Mouse (Mus musculus) midbrain, embryonic 14.5 days (tissue): Measurements from ENCODE around the gene 4930556J24Rik. TPM values are rescaled to one million over a fixed set of nuclear protein-coding genes. Genes with fewer than 3 reads are reported as not detected.

Experiments used
- ATAC-seq: fragments of 200-750 bp; cut with Nextera tagmentation; 2 replicates; pipeline ENCODE4 v1.8.0; 2017; ENCODE audit warnings: moderate number of reproducible peaks, moderate library complexity; ENCODE audit not compliant: low FRiP score, low TSS enrichment
- DNase-seq: peaks from one replicate; pipeline ENCODE4 v3.0.0-alpha.2; 2015
- H3K27ac ChIP-seq: fragments of 300-500 bp; sonication (generic); replicated peaks from 2 replicates; pipeline ENCODE4 v1.5.1; 2014; ENCODE audit warnings: mild to moderate bottlenecking, low read depth, low read length, moderate library complexity
- H3K27me3 ChIP-seq: fragments of 300-500 bp; sonication (generic); 2 replicates; pipeline ENCODE4 v1.6.1; 2014; ENCODE audit warnings: low read length, control low read depth, mixed read lengths; ENCODE audit not compliant: control insufficient read depth, insufficient read depth
- H3K36me3 ChIP-seq: fragments of 300-500 bp; sonication (generic); 2 replicates; pipeline ENCODE4 v1.6.1; 2014; ENCODE audit warnings: low read length, control low read depth; ENCODE audit not compliant: control insufficient read depth, insufficient read depth
- H3K4me1 ChIP-seq: fragments of 300-500 bp; sonication (generic); 2 replicates; pipeline ENCODE4 v1.6.1; 2014; ENCODE audit warnings: mild to moderate bottlenecking, antibody characterized with exemption, low read length, control low read depth; ENCODE audit not compliant: control insufficient read depth, insufficient read depth
- H3K4me2 ChIP-seq: fragments of 300-500 bp; sonication (generic); 2 replicates; pipeline ENCODE4 v1.6.1; 2014; ENCODE audit warnings: mild to moderate bottlenecking, low read length, moderate library complexity
- H3K4me3 ChIP-seq: fragments of 300-500 bp; sonication (generic); replicated peaks from 2 replicates; pipeline ENCODE4 v1.5.1; 2014; ENCODE audit warnings: low read depth, low read length
- H3K9ac ChIP-seq: fragments of 300-500 bp; sonication (generic); replicated peaks from 2 replicates; pipeline ENCODE4 v1.6.1; 2014; ENCODE audit warnings: mild to moderate bottlenecking, low read length, moderate library complexity
- H3K9me3 ChIP-seq: fragments of 300-500 bp; sonication (generic); 2 replicates; pipeline ENCODE4 v1.6.1; 2016; ENCODE audit warnings: low read length, control low read depth, mixed read lengths; ENCODE audit not compliant: control insufficient read depth
- WGBS: fragments of 180-500 bp; shearing (Covaris S2); extraction: QIAGEN DNeasy Blood & Tissue Kit; methylation state at CpG from one replicate; pipeline ENCODE4 v1.1.7; 2014; 5-methylcytosine and 5-hydroxymethylcytosine counted together
- polyA plus RNA-seq: library from polyadenylated mRNA; unstranded; fragments of >200 nt; fragmentation: Nextera tagmentation; extraction: Ambion mirVana; gene quantifications from 2 replicates; pipeline ENCODE4 v1.2.1, GENCODE M21; 2014

4930556J24Rik gene
- polyA plus RNA-seq, 1 experiment from 2014 or later: 0.24 TPM

- Histone ChIP-seq H3K4me2 (peak overlapping the region; percentile 45), H3K4me3 (peak overlapping the region; percentile 25), H3K27me3 (peaks cover 40% of the 10 kb centered on the region), H3K27ac (no peak overlapping the region), H3K9ac (no peak overlapping the region), H3K4me1 (0 out of 2 replicates have a peak, but pooled peaks cover 2% of the 10 kb centered on the region), H3K36me3 (no peaks in the 10 kb centered on the region), H3K9me3 (no peaks in the 10 kb centered on the region)
- ATAC-seq (no peak), DNase-seq (peak; percentile 48)
- WGBS: 7% methylated on average over 66 of the region's 66 CpGs
These were observed 21.6 kb upstream of the 4930556J24Rik start for GRCm38 (mm10) chr11:3997978-3998720.

- WGBS: 83% methylated on average over 3 of the region's 3 CpGs
- no peak overlapping the region for H3K27ac ChIP-seq
- H3K9me3 ChIP-seq: no peaks in the 10 kb centered on the region
- H3K4me1 ChIP-seq: 0 out of 2 replicates have a peak, but pooled peaks cover 2% of the 10 kb centered on the region
- no peak overlapping the region for H3K9ac ChIP-seq
- no peaks in the 10 kb centered on the region for H3K36me3 ChIP-seq
- no peak overlapping the region for H3K4me2 ChIP-seq
- H3K4me3 ChIP-seq: no peak overlapping the region
- ATAC-seq (no peak), DNase-seq (no peak)
- peaks cover 40% of the 10 kb centered on the region for H3K27me3 ChIP-seq
These were observed 20.3 kb upstream of the 4930556J24Rik start for GRCm38 (mm10) chr11:3996840-3997239.

- no peaks in the 10 kb centered on the region for H3K36me3 ChIP-seq
- H3K27me3 ChIP-seq: peaks cover 40% of the 10 kb centered on the region
- no peak overlapping the region for H3K4me2 ChIP-seq
- H3K9me3 ChIP-seq: no peaks in the 10 kb centered on the region
- DNase-seq (no peak), ATAC-seq (no peak)
- whole genome bisulfite sequencing: 90% methylated on average over 5 of the region's 5 CpGs
- H3K27ac ChIP-seq: no peak overlapping the region
- 0 out of 2 replicates have a peak, but pooled peaks cover 2% of the 10 kb centered on the region for H3K4me1 ChIP-seq
- no peak overlapping the region for H3K9ac ChIP-seq
- H3K4me3 ChIP-seq: no peak overlapping the region
These were observed 18.9 kb upstream of the 4930556J24Rik start for GRCm38 (mm10) chr11:3995511-3995910.

- no peak overlapping the region for H3K4me2 ChIP-seq
- peaks cover 25% of the 10 kb centered on the region for H3K27me3 ChIP-seq
- 86% methylated on average over 6 of the region's 6 CpGs for WGBS
- 0 out of 2 replicates have a peak, but pooled peaks cover 2% of the 10 kb centered on the region for H3K4me1 ChIP-seq
- no peaks in the 10 kb centered on the region for H3K36me3 ChIP-seq
- no peak overlapping the region for H3K27ac ChIP-seq
- DNase-seq (no peak), ATAC-seq (no peak)
- no peak overlapping the region for H3K9ac ChIP-seq
- H3K9me3 ChIP-seq: no peaks in the 10 kb centered on the region
- no peak overlapping the region for H3K4me3 ChIP-seq
These were observed 17.3 kb upstream of the 4930556J24Rik start for GRCm38 (mm10) chr11:3993914-3994313.

- no peaks in the 10 kb centered on the region for H3K4me1 ChIP-seq
- DNase-seq (no peak), ATAC-seq (no peak)
- 81% methylated on average over 6 of the region's 6 CpGs for whole genome bisulfite sequencing
- H3K36me3 ChIP-seq: no peaks in the 10 kb centered on the region
- no peak overlapping the region for H3K9ac ChIP-seq
- no peak overlapping the region for H3K4me3 ChIP-seq
- no peak overlapping the region for H3K27ac ChIP-seq
- H3K9me3 ChIP-seq: no peaks in the 10 kb centered on the region
- no peak overlapping the region for H3K4me2 ChIP-seq
- H3K27me3 ChIP-seq: peaks cover 17% of the 10 kb centered on the region
These were observed 16.6 kb upstream of the 4930556J24Rik start for GRCm38 (mm10) chr11:3993132-3993531.

- Histone ChIP-seq H3K9ac (no peak overlapping the region), H3K27me3 (no peaks in the 10 kb centered on the region), H3K9me3 (no peaks in the 10 kb centered on the region), H3K4me2 (no peak overlapping the region), H3K4me3 (no peak overlapping the region), H3K4me1 (no peaks in the 10 kb centered on the region), H3K36me3 (no peaks in the 10 kb centered on the region), H3K27ac (no peak overlapping the region)
- WGBS: 42% methylated on average over 3 of the region's 3 CpGs
- no peak for ATAC-seq
- no peak for DNase-seq
These were observed 13.2 kb upstream of the 4930556J24Rik start for GRCm38 (mm10) chr11:3989748-3990147.

GRCm38 (mm10) chr11:3983863-3984745 lies 7.5 kb upstream of the 4930556J24Rik start:
- Histone ChIP-seq H3K9ac (peak overlapping the region; percentile 51), H3K4me2 (peak overlapping the region; percentile 67), H3K27ac (no peak overlapping the region), H3K4me1 (no peaks in the 10 kb centered on the region), H3K9me3 (no peaks in the 10 kb centered on the region), H3K36me3 (peaks cover 16% of the 10 kb centered on the region), H3K4me3 (peak overlapping the region; percentile 35), H3K27me3 (no peaks in the 10 kb centered on the region)
- WGBS: 15% methylated on average over 15 of the region's 15 CpGs
- peak; percentile 29 for DNase-seq
- peak; percentile 27; the same call in 1 of the 2 replicates for ATAC-seq

GRCm38 (mm10) chr11:3983291-3983862 lies 6.8 kb upstream of the 4930556J24Rik start, which contains the start of gene Gal3st1:
Gene Gal3st1, plus strand, starts transcription at chr11:3983636.
- Histone ChIP-seq H3K9ac (peak within 1 kb of the TSS; percentile 51), H3K4me3 (peak within 1 kb of the TSS; percentile 35), H3K9me3 (no peaks in the 10 kb centered on the region), H3K27ac (no peak within 1 kb of the TSS), H3K36me3 (peaks cover 23% of the 10 kb centered on the region), H3K4me2 (peak within 1 kb of the TSS; percentile 67), H3K27me3 (no peaks in the 10 kb centered on the region), H3K4me1 (no peaks in the 10 kb centered on the region)
- WGBS: 1% methylated on average over 32 of the region's 37 CpGs
- peak; percentile 33 for DNase-seq
- ATAC-seq: peak; percentile 62; the same call in 1 of the 2 replicates
